Mouse (Mus musculus): ENCODE measurements around the gene Cdk5r1.
A peak's percentile ranks its signal among the peaks of the same experiment; 100 is the strongest.

Gene Cdk5r1

DNA sequence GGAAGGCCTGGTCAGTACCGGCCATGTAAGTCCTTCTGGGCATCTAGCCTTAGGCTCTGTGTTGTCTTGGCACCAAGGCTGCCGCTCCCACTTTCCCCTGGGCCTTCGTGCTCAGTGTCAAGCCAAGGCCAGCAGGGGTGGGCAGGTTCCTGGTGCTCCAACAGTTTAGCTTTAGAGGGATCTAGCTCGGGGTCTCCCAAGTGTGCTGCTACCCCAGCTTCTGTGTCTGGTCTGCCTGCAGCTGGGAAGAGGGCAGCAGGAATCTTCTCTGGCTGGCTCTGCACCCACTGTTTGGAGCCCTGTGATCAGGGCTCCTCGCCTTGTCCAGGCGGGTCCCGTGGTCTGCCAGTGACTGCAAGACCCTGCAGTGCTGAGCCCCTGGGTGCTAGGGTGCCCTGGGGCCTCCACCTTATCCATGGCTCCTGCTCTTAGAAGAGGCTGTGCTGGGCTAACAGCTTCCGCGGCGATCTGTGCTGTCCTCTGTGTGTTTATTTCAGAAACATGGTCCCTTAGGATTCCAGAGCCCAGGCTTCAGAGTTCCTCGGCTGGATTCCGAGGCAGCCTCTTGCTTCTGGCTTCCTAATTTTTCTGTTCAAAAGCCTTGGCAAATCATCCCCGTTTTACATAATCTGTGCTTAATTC lies 4.7 kb downstream of the Cdk5r1 start:
- DNase-seq, result no peak

DNA sequence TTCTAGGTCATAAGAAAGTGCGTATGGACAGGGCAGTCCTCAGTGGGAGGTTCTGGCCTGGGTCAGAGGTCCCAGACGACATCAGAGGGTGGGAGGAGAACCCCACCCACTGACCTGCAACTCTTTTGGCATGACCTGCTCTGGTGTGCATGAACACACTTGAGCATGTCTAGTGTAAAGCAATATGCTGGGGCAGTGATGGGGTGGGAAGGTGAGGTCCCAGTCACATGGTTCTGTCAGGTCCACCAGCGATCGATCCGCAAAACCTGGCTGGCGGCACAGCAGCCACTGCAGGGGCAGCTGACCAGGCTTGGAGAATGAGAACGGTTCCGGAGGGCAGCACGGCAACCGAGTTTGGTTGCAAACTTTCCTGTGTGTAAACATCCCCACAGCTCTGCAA lies 5.5 kb downstream of the Cdk5r1 start:
- DNase-seq, result no peak

DNA sequence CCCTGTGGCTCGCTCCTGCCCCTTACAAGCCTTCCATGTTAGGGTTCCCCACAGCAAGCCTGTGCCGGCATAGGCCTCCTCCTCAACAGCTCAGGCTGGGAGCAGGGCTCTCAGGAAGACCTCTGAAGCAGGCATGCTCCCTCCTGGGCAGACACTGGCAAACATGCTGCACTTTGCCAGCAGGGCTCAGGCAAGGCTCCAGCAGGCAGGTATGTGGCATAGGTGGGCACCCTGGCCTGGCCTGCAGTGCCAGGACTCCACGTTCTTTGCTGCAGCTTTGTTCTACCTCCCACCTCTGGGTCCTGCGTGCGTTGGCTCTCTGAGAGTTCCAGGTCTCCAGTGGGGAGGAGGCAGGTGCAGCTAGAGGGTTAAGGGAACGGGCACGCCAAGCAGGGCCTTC lies 6.1 kb downstream of the Cdk5r1 start:
- no peak for DNase-seq

DNA sequence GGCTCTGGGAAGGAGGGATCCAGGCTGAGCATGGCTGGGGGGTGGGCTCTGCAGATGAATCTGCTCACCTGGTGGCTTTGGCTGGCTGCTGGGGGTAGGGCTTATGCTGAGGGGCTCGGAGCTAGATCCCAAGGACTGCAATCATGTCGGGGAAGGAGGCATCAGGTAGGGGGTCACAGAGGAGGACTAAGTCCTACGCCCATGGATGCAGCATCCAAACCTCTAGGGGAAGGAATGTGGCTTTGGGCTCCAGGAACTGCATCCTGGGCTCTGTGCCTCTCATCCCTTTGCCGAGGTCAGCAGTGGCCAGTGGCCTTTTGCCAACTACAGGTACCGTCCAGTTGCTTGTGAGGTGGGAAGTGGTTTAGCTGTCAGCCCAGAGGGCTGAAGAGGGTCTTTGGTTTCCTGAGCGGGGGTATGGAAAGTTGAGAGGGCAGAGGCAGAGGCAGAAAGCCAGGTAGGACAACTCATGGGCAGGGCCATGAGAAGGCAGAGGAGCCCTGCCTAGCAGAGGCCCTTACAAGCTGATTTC lies 6.8 kb downstream of the Cdk5r1 start:
- no peak for DNase-seq

DNA sequence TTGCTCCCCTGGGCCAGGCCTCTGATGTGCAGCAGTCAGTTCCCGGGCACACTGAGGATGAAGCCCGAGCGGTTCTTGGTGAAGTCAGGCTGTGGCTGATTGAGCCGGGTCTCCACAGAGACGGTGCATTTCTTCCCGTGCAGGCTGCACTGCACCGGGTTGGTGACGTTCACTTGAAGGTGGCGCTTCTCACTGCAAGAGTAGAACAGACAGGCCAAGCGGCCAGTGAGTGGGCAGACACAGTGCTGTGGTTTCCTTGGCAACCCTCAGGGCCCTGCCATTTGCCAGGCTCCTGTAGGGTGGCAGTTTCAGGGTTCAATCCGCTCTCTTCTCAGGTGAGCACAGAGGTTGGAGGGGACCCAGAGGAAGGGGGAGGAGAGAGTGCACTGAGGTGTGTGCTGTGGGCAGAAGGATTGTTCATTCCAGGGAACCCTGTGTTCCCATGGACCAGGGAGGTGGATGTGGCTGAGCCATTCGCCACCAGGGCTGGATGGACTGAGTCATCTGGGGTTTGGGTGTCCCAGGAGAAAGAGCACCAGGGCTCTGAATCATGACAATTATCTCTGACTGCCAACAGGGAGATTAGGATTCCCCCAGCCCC lies 7.5 kb downstream of the Cdk5r1 start:
- DNase-seq, result peak; percentile 84

DNA sequence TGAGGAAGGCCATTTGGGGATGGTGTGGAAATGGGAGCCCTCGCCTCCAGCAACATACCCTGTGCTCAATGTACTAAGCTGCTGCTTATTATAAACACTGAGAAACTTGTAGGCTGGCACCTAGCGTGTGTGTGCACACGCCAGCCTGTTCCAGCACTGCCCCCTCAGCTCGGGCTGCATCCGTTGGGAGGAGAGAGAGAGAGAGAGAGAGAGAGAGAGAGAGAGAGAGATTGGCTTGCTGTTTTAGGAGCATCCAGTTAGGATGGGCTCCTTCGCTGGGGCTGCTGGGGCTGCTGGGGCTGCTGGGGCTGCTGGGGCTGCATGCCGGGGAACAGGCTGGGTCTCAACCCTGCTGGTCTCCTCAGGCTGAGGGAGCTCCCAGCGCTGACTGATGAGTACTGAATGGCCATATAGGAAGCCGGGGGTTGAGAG lies 8.3 kb downstream of the Cdk5r1 start:
- no peak for DNase-seq

DNA sequence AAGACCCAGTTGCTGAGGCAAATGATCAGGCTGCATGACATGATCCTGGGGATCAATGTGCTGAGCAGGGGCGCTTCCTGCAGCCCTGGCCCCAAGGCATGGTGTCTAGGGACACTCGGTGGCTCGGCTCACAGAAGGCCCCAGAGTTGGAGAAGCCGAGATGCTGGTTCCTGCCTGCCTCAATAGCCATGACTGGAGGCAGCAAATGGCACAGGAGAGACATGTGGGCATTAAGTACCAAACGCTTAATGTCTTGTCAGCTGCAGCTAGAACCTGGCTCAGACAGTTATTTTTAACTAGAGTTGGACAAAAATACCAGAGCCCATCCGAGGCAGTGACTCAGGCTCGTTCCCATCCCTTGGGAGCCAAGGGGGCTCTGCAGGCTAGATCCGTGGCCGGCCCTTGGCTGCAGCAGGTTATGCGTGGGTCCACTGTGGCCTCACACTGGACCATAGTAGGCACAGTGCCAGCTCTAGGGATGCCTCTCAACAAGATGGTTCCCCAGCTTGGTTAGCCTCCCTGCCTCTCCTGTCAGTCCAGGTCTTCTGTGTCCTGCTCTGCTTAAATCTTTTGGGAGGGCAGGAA lies 8.9 kb downstream of the Cdk5r1 start:
- no peak for DNase-seq

DNA sequence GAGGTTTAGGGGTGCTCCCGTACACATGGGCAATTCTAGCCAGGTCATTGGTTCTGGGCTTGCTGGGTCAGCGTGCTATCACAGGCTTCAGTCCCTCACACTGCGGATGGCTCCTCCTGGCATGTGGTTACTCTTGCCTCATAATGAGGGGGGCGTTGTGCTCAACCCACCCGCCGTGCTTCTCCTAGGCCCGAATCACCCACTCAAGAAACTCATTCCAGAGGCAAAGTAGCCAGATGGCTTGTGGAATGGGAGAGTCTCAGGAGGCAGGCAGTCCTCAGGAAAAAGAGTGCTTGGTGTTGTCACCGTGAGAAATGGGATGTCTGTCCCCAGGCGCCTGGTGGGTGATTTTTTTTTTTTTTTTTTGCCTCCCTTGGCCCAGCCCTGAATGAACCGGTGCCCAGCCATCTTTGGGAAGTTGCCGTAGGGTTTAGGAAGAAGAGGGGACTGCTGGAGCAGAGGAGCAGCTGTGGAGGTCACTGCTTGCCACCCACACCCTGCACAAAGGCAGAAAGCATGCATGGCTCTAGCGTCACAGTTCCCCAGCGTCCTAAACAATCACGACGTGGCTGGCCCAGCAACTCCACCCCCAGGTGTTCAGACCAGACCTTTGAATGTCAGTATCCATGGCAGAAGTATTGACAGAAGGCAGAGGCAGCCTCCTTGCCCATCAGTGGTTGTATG lies 11.2 kb downstream of the Cdk5r1 start:
- DNase-seq, result no peak

DNA sequence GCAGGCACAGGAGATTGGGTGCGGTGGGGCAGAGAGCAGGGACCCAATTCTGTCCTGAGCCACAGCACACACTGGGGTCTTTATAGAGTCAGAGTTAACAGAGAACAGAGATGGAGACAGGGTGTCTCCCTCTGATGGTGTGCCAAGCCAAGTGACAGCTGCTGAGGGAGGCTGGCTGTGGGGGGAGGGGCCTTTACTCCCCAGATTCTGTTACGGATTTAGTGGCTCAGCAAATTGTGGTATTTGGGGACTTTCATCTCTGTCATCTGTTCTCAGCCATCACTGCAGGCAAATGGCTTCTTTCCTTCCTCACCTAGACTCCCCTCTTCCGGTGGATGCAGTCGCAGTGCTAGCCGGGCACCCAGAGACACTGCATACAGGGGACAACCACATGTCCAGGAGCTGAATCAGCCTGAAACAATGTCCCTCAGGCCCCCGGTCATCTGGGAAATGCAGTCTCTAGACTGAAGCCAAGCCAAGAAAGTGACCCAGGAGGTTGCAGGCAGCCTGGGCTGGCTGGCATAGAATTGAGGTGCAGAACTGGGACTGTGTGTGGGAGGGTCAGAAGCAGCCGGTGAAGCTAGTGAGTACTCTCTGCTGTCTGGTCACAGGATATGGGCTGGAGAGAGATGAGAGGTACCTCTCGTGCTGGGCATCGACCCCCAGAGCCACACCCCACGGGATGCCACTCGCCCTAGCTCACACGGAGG lies 12.5 kb downstream of the Cdk5r1 start:
- peak; percentile 72 for DNase-seq

DNA sequence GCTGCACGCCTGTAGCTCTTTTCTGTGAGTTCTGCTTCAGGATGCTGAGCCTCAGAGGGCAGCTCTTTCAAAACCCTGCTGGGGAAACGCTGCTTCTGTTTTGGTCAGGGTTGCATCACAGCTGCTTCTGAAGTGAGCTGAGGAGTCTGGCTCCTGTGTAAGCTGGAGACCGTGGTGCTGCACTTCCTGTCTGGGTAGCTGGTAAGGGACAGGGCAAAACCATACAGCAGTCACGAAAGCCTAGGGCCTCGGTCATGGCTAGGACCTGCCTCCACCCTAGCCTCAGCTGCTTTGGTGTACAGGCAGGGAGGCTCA lies 13.0 kb downstream of the Cdk5r1 start:
- DNase-seq, result no peak

DNA sequence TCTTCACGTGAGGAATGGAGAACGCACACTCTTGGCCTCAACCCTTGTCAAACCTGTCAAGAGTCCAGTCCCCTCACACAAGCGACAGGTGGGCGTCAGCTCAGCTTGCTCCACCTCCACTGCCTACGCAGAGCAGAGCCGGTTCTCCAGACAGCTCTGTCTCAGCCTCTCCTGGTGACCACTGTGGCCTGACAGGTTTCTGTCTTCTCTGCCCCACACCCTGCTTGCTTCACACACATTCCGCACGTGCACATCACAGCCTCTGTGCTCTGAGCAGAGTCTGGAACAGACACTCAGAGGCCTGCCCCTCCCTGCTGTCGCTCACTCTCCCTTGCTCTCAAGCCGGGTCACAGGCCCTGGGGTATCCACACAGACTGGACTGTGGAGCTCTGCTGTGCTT lies 14.0 kb downstream of the Cdk5r1 start:
- no peak for DNase-seq

DNA sequence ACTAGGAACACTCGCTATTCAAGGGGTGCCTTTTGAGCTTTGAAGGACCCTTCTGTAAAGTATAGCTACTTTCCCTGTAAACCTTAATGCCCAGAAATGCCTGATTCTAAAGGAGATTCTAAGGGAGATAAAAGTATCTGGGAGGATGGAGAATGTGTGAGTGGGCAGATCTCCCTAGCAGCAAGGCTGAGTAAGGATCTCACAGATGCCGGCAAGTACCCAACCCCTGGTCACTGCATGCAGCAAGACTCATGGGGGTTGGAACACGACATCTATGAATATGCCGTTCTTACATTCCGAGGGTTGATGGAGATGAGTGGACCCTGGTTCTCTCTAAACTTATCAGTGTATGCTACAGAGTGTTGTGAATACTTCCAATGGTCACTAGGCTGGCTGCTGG lies 16.4 kb downstream of the Cdk5r1 start:
- no peak for DNase-seq

DNA sequence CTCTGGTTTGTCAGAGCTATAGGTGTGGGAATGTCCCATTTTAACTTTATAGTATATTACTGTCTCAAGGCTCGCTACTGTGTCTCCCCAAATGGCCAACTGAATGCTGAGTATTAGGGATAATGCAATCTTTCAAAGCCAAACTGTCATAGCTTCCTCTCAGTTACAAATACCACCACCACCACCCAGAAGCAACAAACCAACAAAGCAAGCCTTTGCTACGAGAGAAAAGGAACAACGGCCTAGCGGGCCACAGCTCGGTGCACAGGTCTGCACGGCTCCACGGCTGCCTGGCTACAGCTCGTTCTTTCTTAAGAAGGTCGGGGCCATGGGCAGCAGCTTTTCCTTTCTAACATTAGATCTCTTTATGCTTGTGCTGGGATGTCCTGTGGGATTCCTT lies 18.0 kb downstream of the Cdk5r1 start:
- DNase-seq, result no peak

DNA sequence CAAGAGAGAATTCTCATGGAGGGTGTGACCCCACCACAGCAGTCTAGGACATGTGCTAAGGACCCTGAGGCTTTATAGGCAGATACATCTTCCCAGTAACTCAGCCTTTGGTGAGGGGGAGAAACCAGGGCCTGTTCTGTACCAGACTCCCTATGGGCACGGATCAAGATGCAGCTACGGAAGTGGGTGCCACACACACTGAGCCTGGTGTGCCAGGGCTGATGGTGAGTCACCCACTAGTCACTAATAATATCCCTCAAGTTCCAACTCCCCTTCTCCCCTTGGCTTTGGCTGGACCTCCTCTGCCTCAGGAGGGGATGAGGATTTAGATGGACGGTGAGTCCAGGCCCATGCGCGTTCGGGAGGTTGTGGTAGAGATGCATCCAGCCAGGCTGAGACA lies 19.1 kb downstream of the Cdk5r1 start:
- DNase-seq, result no peak

DNA sequence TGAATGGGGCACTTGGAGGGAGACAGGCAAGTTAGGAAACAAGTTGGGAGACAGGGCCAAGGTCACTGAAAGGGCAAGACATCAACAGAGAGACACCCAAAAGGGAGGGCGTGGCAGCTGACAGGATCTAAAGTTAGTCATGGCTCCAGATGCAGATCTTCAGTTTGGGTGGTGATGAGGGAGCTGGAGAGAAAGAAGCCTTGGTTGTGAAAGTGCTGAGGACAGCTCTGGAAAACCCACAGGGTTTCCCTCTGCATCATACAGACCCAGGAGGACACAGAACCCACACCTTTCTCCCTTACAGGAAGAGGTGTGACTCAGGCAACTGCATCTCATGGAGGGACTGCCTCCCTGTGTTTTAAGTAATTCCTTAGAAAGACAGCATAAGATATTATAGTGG lies 19.8 kb downstream of the Cdk5r1 start:
- no peak for DNase-seq

DNA sequence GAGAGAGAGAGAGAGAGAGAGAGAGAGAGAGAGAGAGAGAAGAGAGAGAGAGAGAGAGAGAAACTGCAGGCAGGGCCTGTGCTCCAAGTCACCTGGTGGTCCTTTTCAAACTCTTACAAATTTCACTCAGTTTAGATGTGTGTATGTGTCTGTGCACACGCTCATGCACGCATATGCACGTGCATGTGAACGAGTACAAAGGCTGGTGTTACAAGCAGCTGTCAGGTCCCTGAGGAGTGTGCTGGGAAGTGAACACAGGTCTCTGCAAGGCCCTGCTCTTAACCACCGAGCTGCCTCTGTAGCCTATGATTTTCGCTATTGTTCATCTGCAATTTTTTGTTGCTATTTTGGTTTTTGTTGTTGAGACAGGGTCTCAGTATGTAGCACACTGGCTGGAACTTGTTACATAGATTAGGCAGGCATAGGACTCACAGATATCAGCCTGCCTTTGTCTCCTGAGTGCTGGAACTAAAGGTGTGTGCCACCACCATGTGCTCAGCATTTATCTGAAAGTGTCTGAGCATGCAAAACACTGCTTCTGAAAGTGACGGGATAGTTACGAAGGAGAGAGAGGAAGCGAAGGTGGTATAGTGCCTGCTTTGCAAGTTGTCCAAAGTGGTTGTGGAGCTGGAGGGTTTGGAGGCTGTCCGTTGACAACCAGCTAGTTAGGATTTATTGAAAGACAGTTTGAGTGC lies 20.5 kb downstream of the Cdk5r1 start:
- DNase-seq, result no peak

DNA sequence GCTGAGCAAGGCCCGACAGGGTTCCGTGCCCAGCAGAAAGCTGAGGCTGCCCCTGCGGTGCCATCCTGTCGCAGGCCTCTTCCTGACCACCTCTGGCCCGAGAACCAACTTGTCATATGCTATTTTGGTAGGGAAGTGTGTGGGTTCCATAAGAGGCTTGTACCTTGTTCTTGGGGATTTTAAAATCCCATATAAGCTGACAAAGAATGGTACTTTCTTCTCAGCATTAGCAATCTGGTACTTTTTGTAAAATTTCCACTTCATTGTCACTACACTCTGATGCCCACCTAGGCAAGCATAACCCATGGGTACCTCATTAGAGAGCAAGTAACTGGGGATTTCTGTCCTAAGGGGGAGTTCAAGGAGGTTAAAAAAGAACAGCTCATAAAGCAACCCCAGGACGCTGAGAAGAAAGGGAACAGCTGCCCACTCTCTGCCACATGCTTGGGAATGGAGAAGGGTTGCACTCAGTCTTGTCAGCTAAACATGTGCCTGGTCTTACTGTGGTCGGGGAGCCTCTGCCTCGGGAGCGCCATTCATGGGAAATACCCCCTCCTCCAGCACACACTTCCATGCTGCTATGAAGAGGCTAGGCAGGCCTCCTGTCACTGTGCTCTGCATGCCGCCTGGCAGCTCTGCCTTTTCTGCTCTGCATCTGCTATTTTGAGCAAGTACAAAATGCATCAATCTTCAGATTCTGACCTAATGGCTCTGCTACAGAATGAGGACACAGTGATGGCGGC lies 21.7 kb downstream of the Cdk5r1 start:
- DNase-seq, result peak; percentile 40

DNA sequence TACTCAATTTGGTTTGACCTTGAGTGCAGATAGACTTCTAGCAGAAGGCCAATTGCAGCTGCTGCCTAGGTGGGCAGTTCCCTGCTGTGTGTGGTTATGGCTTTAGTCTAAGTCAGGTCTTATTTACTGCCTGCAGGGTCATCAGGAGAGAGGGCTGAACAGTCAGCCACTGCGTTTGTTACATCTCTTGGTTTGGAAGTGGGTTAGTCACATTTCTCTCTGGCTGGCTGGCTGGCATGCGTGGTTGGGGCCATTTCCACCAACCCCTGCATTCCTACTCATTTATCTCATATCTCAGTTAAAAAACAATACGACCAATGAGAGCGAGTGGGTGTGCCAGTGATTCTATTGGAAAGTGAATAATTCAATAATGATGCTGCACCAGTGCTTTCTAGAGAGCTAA lies 22.7 kb downstream of the Cdk5r1 start:
- DNase-seq, result no peak

DNA sequence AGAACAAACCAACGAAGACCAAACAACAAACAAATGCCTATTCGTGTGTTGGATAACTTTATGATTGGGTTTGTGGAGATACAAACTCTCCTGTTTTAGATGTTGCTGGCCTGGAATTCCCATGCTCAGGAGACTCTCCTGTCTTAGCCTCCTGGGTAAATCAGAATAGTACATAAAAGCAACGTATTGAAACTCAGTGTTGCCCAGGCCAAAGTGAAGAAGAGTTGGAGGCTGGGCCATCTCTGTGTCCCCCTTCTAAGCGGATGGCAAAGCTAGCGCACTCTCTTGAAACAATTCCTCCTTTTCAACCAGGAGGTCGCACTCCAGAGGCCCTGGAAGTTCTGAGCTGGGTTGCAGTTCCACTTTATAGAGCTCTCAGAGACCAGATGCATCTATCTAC lies 26.5 kb downstream of the Cdk5r1 start:
- DNase-seq, result no peak

DNA sequence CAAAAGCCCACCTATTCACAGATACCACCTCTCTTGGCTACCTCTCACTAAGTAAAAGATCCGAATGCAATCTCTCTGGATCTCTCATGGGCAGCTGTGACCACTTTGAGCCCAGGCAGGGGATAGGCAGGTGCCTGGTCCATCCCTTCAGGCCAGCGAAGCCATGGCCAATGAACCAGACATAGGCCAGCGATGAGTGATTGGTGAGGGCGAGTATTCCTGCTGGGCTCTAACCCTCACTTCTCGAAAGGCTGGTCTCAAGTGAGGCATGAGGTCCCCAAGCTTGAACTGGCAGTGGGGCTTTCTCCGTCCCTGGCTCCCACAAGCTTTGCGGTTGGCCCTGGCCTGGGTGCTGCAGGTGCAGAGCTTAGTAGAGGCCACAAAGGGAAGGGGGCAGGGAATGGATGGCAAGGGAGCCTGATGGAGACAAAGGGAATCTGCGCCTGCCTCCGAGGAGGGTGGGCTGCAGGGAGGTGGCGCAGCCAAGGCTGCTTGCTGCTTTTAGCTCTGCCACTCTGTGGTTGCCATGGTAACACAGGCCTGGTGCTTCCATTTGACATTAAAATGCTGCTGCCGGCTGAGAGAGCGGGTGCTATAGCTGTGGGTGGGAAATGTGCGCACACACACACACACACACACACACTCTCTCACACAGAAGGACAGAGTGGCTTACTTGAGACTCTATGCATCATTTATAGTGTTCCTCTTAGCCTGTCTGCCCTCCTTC lies 27.1 kb downstream of the Cdk5r1 start:
- DNase-seq, result peak; percentile 96
